Comparison of ENCODE assay signal across 25 mouse cellular contexts in the genomic region with DNA sequence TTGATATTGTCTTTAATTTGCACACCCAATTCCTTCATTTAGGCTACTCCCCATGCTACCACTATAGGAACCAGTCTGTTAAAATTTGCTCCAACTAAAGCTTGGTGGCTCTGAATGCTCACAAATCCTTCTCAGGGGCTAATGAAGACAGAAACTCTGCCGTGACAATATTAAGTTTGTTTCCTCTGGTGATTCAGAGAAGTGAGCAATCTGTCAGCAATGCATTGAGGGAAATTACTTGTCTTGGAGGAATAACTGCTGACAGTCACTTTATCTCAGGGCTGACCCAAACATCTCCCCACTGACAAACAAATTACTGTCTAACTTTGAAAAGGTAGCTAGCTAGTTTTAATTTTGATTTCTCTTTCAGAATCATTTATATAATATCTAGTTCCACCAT.
"Had no signal": no experiment of that assay in that cellular context is flagged by ENCODE, and none has a peak within 500 bp of the region (broad histone marks: within the 10 kb centered on the region; RNA-seq: fewer than 3 reads in every experiment).

No protein-coding gene starts in this region.

- H3K4me3 ChIP-seq: heart, embryonic 10.5 days; heart, embryonic 12.5 days; hindbrain, embryonic 10.5 days; hindbrain, embryonic 12.5 days; intestine, embryonic 15.5 days; layer of hippocampus, adult 2 months; left cerebral cortex, adult 2 months; limb, embryonic 10.5 days; limb, embryonic 12.5 days; liver, embryonic 13.5 days had no signal

- H3K9ac ChIP-seq: heart, embryonic 12.5 days; hindbrain, embryonic 12.5 days; hindbrain, embryonic 14.5 days; intestine, embryonic 15.5 days; limb, embryonic 12.5 days; liver, embryonic 13.5 days had no signal

- H3K4me2 ChIP-seq: heart, embryonic 12.5 days; hindbrain, embryonic 12.5 days; hindbrain, embryonic 14.5 days; intestine, embryonic 15.5 days; limb, embryonic 12.5 days; liver, embryonic 11.5 days; liver, embryonic 13.5 days had no signal

- DNase-seq: gastrocnemius, postnatal 10 days; gastrocnemius, postnatal 25 days; heart, postnatal 10 days; heart, postnatal 4 days; kidney, adult 18-20 months; kidney, adult 8-10 months; kidney, postnatal 10 days; kidney, postnatal 25 days; kidney, postnatal 4 days; liver; liver, embryonic 13.5 days had no signal

- H3K27ac ChIP-seq: heart, embryonic 10.5 days; hindbrain, embryonic 10.5 days; hindbrain, embryonic 12.5 days; hindbrain, embryonic 14.5 days; intestine, embryonic 15.5 days; layer of hippocampus, adult 2 months; left cerebral cortex, adult 2 months; limb, embryonic 10.5 days; limb, embryonic 12.5 days; liver, embryonic 13.5 days had no signal

- H3K4me1 ChIP-seq: hindbrain, embryonic 10.5 days; hindbrain, embryonic 12.5 days; intestine, embryonic 15.5 days; liver, embryonic 13.5 days had no signal

- H3K27me3 ChIP-seq: heart, embryonic 12.5 days; hindbrain, embryonic 12.5 days; intestine, embryonic 15.5 days; limb, embryonic 12.5 days; liver, embryonic 13.5 days had no signal

- H3K36me3 ChIP-seq: heart, embryonic 12.5 days; hindbrain, embryonic 10.5 days; hindbrain, embryonic 12.5 days; intestine, embryonic 15.5 days; limb, embryonic 10.5 days had no signal

- H3K9me3 ChIP-seq: heart, embryonic 10.5 days; heart, embryonic 12.5 days; hindbrain, embryonic 10.5 days; hindbrain, embryonic 12.5 days; intestine, embryonic 15.5 days; limb, embryonic 10.5 days; limb, embryonic 12.5 days; liver, embryonic 13.5 days had no signal

- ATAC-seq: hindbrain, embryonic 16.5 days; inflammation-experienced regulatory T-cells, adult 6 months; intestine, embryonic 15.5 days; intestine, postnatal 0 days had no signal
